Mouse (Mus musculus): Measurements from ENCODE around the gene Hist1h1e. TPM values are rescaled to one million over a fixed set of nuclear protein-coding genes. Genes with fewer than 3 reads are reported as not detected.

Gene Hist1h1e
- polyA plus RNA-seq, 2 experiments: 7.7 to 16.4 TPM

DNA sequence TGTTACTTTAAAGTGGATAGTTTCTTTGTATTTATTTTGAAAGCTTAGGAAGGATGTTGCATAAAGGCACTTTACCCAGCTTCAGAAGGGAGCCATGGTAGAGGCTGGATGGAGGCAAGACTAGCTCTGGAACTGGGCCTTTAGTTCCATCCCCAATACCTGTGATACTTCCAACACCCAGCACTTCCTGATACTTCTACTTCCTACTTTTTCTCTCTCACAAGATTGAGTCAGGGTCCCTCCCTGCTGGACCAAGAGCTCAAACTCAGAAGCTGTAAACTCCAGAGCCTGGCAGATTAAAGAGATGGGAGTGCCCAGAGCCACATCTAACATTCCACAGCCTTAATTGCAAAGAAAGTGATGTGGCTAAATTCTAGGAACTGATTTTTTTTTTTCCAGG is 38.0 kb downstream of the Hist1h1e start:
- no peak for TF ChIP-seq POLR2A (IDR thresholded peaks at IDR 0.05; ENCODE audit: borderline replicate concordance, extremely low read depth, insufficient read depth, insufficient read length)
- H3K4me2 ChIP-seq (replicated peaks; ENCODE audit: low read depth, low read length, severe bottlenecking): peak overlapping the region; percentile 80
- DNase-seq (ENCODE audit: low spot score) (no peak), ATAC-seq (ENCODE audit: low FRiP score, low read depth) (no peak)
- H3K27ac ChIP-seq (replicated peaks; ENCODE audit: low read depth, low read length): peak overlapping the region; percentile 94
- H3K9ac ChIP-seq (ENCODE audit: low read depth, low read length, severe bottlenecking): peak overlapping the region; percentile 67
- H3K36me3 ChIP-seq (ENCODE audit: control insufficient read depth, insufficient read depth, low read length): no peaks in the 10 kb centered on the region
- H3K4me3 ChIP-seq (replicated peaks; ENCODE audit: low read length): peak overlapping the region; percentile 45
- H3K27me3 ChIP-seq (ENCODE audit: control insufficient read depth, insufficient read depth, low read length): no peaks in the 10 kb centered on the region
- peaks cover 25% of the 10 kb centered on the region for H3K4me1 ChIP-seq (ENCODE audit: control insufficient read depth, insufficient read depth, low read length)
- no peaks in the 10 kb centered on the region for H3K9me3 ChIP-seq (ENCODE audit: control insufficient read depth, low read length)

DNA sequence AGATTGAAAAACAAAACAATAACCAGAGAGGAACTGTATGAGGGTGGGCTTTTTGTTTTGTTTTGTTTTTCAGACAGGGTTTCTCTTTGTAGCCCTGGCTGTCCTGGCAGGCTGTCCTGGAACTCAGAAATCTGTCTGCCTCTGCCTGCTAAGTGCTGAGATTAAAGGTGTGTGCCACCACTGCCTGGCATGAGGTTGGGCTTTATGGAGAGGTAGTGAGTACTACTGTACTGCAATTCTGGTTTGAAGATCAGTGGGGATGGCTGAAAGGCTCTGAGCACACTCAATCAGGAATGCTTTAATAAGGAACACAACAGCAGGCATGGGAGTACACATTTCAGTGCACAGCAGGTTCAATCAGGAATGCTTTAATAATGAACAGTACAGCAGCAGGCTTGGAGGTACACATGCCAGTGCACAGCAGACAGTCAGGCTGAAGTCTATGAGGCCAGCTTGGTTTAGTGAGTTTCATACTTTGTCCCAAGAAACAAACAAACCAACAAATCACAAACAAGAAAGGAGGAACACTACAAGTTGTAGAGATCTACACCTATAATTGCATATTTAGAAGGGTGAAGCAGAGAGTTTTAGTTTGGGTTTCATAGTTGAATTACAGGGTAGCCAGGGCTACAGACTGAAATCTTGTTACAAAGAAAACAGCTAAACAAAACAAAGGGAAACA is 38.8 kb downstream of the Hist1h1e start:
- Histone ChIP-seq H3K27ac (replicated peaks; ENCODE audit: low read depth, low read length) (peak overlapping the region; percentile 94), H3K9me3 (ENCODE audit: control insufficient read depth, low read length) (no peaks in the 10 kb centered on the region), H3K27me3 (ENCODE audit: control insufficient read depth, insufficient read depth, low read length) (no peaks in the 10 kb centered on the region), H3K36me3 (ENCODE audit: control insufficient read depth, insufficient read depth, low read length) (no peaks in the 10 kb centered on the region), H3K4me2 (replicated peaks; ENCODE audit: low read depth, low read length, severe bottlenecking) (no peak overlapping the region; the same call in 1 of the 2 replicates), H3K4me1 (ENCODE audit: control insufficient read depth, insufficient read depth, low read length) (peaks cover 25% of the 10 kb centered on the region), H3K9ac (ENCODE audit: low read depth, low read length, severe bottlenecking) (no peak overlapping the region), H3K4me3 (replicated peaks; ENCODE audit: low read length) (0 out of 2 replicates have a peak overlapping the region, but pooled peaks have one; percentile 49)
- no peak for TF ChIP-seq POLR2A (IDR thresholded peaks at IDR 0.05; ENCODE audit: borderline replicate concordance, extremely low read depth, insufficient read depth, insufficient read length)
- no peak for DNase-seq (ENCODE audit: low spot score)
- no peak for ATAC-seq (ENCODE audit: low FRiP score, low read depth)

DNA sequence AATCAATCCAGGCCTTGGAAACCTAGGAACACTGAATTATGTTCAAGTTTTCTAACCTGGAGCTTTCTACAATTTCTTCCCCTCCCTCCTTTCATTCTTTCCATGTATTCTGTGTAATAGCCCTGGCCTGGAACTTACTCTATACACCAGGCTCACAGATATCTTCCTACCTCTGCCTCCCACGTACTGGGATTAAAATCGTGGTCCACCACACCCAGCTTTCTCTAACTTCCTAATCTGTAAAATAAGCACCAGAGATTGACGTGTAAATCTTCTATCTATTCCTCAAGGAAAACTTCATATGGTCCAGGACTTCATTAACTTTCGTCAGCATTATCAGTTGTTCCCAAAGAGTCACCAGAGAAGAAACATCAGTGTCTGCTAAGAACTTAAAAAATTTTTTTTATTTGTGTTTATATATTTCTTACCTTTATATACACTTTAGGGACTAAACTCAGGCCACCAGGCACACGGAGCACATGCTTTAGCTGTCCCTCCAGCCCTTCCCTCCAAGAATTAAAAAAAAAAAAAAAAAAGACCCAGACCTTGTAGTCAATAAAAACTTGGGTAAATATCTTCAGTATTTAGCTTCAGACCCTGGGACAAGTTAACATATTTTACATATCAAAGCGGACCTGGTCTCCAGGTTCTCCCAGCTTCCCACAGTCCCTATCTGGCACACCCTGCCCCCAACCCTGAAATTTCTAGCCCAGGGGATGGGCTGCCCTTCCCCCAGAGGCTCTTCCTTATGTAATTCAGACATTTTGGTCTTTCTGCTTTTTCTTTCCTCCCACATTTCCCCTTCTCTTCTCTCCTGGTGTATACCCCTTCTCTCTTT is 39.9 kb downstream of the Hist1h1e start:
- WGBS: 9% methylated on average over 6 of the region's 6 CpGs
- H3K9me3 ChIP-seq (ENCODE audit: control insufficient read depth, low read length): no peaks in the 10 kb centered on the region
- ATAC-seq (ENCODE audit: low FRiP score, low read depth): no peak
- peaks cover 25% of the 10 kb centered on the region for H3K4me1 ChIP-seq (ENCODE audit: control insufficient read depth, insufficient read depth, low read length)
- no peak for DNase-seq (ENCODE audit: low spot score)
- H3K4me2 ChIP-seq (replicated peaks; ENCODE audit: low read depth, low read length, severe bottlenecking): peak overlapping the region; percentile 70
- H3K4me3 ChIP-seq (replicated peaks; ENCODE audit: low read length): peak overlapping the region; percentile 49
- no peaks in the 10 kb centered on the region for H3K27me3 ChIP-seq (ENCODE audit: control insufficient read depth, insufficient read depth, low read length)
- H3K27ac ChIP-seq (replicated peaks; ENCODE audit: low read depth, low read length): peak overlapping the region; percentile 94
- no peak for TF ChIP-seq POLR2A (IDR thresholded peaks at IDR 0.05; ENCODE audit: borderline replicate concordance, extremely low read depth, insufficient read depth, insufficient read length)
- H3K9ac ChIP-seq (ENCODE audit: low read depth, low read length, severe bottlenecking): peak overlapping the region; percentile 66
- no peaks in the 10 kb centered on the region for H3K36me3 ChIP-seq (ENCODE audit: control insufficient read depth, insufficient read depth, low read length)

DNA sequence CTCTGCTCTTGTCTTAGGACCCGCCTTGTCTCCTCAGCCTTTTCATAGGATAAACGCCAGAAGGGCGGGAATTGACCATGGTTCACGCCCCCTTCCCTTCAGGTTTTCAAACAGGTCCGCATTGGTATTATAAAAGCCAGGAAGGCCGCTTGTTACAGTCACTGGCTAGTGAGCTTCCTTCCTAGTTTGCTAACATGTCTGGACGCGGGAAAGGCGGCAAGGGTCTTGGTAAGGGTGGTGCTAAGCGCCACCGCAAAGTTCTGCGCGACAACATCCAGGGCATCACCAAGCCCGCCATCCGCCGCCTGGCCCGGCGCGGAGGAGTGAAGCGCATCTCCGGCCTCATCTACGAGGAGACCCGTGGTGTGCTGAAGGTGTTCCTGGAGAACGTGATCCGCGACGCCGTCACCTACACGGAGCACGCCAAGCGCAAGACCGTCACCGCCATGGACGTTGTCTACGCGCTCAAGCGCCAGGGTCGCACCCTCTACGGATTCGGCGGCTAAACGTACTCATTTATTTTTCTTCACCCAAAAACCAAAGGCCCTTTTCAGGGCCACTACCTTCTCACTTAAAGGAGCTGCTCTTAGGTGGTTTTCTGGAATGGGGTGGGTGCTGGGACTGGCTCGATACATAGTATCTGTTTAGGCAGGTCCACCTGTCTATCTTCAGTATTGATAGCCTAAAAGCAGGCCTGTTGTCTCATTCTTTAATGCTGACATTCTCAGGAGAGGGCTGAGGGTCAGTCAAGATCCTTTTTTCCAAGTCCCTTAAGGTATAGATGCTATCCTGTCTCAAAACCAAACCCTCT is 40.7 kb downstream of the Hist1h1e start, which contains the start of gene Hist1h4d:
Gene Hist1h4d, plus strand, starts transcription at position 191 of the 811 bp plus-strand sequence.
- under 1% methylated on average over 42 of the region's 43 CpGs for WGBS
- ATAC-seq (ENCODE audit: low FRiP score, low read depth) (peak; percentile 89), DNase-seq (ENCODE audit: low spot score) (peak; percentile 99)
- H3K36me3 ChIP-seq (ENCODE audit: control insufficient read depth, insufficient read depth, low read length): no peaks in the 10 kb centered on the region
- peak within 1 kb of the TSS; percentile 49 for H3K4me3 ChIP-seq (replicated peaks; ENCODE audit: low read length)
- no peaks in the 10 kb centered on the region for H3K27me3 ChIP-seq (ENCODE audit: control insufficient read depth, insufficient read depth, low read length)
- H3K27ac ChIP-seq (replicated peaks; ENCODE audit: low read depth, low read length): peak within 1 kb of the TSS; percentile 71
- peak; percentile 99; the same call in 1 of the 2 replicates for TF ChIP-seq POLR2A (IDR thresholded peaks at IDR 0.05; ENCODE audit: borderline replicate concordance, extremely low read depth, insufficient read depth, insufficient read length)
- H3K4me1 ChIP-seq (ENCODE audit: control insufficient read depth, insufficient read depth, low read length): peaks cover 25% of the 10 kb centered on the region
- peak within 1 kb of the TSS; percentile 70 for H3K4me2 ChIP-seq (replicated peaks; ENCODE audit: low read depth, low read length, severe bottlenecking)
- no peaks in the 10 kb centered on the region for H3K9me3 ChIP-seq (ENCODE audit: control insufficient read depth, low read length)
- H3K9ac ChIP-seq (ENCODE audit: low read depth, low read length, severe bottlenecking): peak within 1 kb of the TSS; percentile 66

DNA sequence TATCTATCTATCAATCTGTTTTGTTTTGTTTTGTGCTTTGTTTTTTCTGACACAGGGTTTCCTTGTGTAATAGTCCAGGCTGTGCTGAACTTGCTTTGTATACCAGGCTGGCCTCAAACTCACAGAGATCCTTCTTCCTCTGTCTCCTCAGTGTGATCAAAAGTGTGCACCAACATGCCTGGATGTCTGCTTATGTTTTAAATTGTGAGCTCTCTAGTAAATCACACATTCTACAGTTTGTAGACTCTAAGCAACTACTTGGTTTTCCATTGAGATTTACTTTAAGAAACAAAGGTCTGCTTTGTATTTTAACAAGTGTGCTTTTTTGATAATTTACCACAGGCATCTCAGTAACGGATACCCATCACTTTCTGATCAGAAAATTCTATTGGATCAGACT is 44.5 kb downstream of the Hist1h1e start:
- Histone ChIP-seq H3K9ac (ENCODE audit: low read depth, low read length, severe bottlenecking) (no peak overlapping the region), H3K36me3 (ENCODE audit: control insufficient read depth, insufficient read depth, low read length) (no peaks in the 10 kb centered on the region), H3K4me1 (ENCODE audit: control insufficient read depth, insufficient read depth, low read length) (peaks cover 22% of the 10 kb centered on the region), H3K4me2 (replicated peaks; ENCODE audit: low read depth, low read length, severe bottlenecking) (no peak overlapping the region), H3K27me3 (ENCODE audit: control insufficient read depth, insufficient read depth, low read length) (no peaks in the 10 kb centered on the region), H3K27ac (replicated peaks; ENCODE audit: low read depth, low read length) (no peak overlapping the region), H3K9me3 (ENCODE audit: control insufficient read depth, low read length) (no peaks in the 10 kb centered on the region), H3K4me3 (replicated peaks; ENCODE audit: low read length) (no peak overlapping the region; the same call in 1 of the 2 replicates)
- DNase-seq (ENCODE audit: low spot score) (no peak), ATAC-seq (ENCODE audit: low FRiP score, low read depth) (no peak)
- TF ChIP-seq POLR2A (IDR thresholded peaks at IDR 0.05; ENCODE audit: borderline replicate concordance, extremely low read depth, insufficient read depth, insufficient read length): no peak
- WGBS: 87% methylated on average over 1 of the region's 1 CpGs
